Mouse (Mus musculus) frontal cortex, postnatal 25 days (tissue): ENCODE measurements around the gene Myo1c.
A peak's percentile ranks its signal among the peaks of the same experiment; 100 is the strongest.
"Not testable (repeated sequence)": the region's sequence is repeated elsewhere in the genome, so short reads cannot be mapped to it uniquely, and the experiment has no call there.

ENCODE experiments used
- DNase-seq, 2 experiments: peaks; one replicate each; pipeline ENCODE4 v3.0.0; 2022; ENCODE audit warnings: low spot score in 2 of 2

Gene Myo1c

DNA sequence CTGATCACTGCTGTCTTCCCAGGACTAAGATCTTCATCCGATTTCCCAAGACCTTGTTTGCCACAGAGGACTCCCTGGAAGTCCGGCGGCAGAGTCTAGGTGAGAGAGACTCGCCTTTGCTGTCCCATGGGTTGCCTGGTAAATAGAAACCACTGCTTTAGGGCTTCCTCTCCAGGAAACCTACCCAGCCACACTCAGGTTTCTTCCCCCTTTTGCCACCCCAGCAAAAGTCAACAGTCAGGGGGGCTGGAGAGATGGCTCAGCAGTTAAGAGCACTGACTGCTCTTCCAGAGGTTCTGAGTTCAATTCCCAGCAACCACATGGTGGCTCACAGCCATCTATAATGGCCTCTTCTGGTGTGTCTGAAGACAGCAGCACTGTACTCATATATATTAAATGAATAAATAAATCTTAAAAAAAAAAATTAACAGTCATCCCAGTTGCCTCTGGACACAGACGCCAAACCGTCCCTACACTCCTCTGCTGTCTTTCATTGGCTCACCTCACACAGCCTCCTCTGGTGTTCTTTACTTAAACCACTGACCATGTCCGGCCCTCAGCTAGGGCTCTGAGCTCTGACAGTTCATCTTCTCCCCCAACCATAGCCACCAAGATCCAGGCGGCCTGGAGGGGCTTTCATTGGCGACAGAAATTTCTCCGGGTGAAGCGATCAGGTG, 19.0 kb downstream of the Myo1c start:
- no peak for DNase-seq

DNA sequence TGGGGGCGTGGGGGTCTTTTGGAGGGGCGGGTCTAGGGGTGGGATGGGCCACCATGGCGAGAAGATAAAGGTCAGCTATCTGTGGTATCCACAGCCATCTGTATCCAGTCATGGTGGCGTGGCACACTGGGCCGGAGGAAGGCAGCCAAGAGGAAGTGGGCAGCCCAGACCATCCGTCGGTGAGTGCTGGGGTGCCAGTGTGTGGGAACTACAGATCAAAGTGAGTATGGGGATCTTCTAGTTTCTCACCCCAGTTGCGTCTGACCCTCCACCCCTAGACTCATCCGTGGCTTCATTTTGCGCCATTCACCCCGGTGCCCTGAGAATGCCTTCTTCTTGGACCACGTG, 19.5 kb downstream of the Myo1c start:
- DNase-seq: no peak

DNA sequence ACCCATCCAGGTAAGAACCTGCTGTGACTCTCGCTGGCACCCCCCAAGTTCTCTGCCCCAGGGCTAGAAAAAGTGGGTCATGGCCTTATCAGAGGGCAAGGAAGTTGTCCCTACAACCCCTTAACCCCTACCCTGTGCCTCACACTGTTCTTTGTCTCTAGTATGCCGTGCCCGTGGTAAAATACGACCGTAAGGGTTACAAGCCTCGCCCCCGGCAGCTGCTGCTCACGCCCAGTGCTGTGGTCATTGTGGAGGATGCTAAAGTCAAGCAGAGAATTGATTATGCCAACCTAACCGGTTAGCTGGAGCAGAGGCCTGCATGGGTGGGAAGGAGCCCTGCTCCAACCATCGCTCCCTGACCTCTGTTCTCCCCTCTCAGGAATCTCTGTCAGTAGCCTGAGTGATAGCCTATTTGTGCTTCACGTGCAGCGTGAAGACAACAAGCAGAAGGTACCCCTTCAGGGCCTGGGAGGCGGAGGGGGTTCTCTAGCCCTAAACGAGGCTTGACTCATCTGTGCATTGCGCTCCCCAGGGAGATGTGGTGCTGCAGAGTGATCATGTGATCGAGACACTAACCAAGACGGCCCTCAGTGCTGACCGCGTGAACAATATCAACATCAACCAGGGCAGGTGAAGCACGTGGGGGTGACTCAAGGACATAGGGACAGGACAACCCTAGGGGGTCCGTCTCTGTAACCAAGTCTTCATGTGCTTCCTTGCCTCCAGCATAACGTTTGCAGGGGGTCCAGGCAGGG, 21.3 kb downstream of the Myo1c start:
- no peak for DNase-seq

DNA sequence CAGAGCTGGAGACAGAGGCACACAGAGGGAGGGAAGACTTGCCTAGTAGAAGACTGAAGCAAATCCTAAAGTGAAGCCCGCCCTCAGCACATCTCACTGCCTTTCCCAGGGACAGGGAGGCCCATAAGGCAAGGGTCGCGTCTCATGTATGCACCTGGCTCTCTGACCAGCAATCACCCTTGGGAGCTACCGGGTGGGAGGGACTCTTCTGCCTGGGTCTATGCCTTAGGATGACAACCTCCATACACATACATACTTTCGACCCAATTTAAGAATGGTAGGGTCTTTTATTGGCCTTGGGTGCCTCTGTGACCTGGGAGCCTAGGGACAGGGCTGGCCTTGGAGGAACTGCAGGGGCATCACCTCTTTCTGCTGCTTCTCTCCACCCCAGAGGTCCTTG, 23.1 kb downstream of the Myo1c start:
- no peak for DNase-seq

DNA sequence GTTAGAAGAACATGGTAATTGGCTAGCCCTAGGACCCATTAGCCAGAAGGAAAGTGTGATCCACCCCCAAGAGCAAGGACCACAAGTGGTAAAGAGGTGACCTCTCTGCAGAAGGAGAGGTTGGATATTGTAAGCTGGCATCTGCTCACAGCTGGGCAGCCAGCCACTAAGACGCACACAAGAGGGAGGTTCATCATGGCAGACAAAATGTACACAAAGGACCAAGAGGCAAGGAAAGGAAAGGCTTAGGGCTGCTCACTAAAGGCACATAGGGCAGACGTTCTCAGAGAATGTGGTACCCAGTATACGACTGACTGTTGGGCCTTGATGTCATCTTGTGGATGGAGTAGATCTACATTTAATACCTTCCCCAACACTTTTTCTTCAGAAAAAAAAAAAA, 24.6 kb downstream of the Myo1c start:
- DNase-seq: no peak

DNA sequence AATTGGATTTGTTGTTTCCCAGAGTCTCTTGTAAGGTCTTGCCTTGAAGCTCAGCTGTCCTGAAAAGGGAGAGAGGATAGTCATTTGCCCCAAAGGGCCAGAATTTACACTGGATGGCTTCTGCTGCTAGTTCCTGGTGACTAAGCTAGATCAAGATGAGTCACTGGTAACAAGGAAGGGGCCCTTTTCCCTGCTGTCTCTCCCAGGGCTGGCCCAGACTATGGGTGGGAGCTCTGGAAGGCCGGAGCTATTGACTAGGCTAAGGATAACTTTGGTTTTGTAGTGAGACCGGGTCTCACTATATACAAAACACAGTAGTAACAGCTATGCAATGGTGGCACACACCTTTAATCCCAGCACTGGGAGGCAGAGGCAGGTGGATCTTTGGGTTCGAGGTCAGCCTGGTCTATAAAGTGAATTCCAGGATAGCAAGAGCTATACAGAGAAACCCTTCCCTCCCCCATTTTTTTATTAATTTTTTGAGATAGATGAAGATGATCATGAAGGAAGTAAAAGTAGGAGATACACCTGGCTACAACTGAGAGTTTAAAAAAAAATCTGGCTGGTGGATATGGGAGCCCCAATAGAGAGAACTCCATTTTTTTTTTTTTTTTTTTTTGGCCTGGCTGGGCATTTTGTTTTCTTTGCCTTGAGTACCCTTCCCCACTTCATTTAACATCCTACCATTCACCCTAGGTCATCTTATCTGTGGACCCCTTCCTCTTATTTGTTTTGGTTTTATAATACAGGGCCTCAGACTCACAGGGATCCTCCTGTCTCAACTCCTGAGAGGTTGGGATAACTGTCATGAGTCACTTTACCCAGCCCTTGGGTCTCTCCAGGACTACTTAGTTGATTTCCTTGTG, 27.8 kb downstream of the Myo1c start:
- DNase-seq: no peak

DNA sequence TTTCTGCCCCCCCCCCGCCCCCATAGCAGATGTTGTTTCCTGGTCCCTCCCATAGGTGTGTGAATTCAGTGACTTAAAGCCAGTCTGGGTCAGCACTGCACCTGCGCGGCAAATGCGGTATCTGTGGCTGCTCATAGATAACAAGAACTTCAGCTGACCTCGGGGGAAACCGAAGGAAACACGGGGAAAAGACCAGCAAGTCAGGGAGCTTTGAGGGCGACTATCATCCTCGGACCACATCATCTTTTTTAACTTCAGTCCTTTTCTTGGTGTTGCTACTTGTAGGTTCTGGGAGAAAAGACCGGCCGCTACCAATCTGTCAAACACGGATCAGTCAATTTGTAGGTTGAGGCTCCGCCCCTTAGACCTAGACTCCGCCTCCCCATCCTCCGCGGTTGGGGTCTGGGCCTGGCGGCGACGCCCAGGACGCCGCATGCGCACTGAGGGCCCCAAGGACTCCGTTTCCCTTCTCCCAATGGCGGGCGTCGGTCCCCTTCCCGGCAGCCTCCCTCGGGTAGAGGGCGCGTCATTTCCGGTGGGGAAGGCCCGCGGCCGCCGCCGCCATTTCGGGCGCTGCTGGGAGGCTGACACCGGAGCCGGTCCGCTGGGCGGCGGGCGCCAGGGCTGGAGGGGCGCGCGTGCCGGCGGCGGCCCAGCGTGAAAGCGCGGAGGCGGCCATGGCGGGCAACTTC, 28.6 kb downstream of the Myo1c start, which contains the start of gene Crk:
TSS of gene Crk (plus strand) at position 513 of the 692 bp plus-strand sequence.
- DNase-seq: peak; percentile 82 to 93

- DNase-seq: peak in 1 of 2 experiments; percentile 41
These were observed 29.3 kb downstream of the Myo1c start for GRCm38 (mm10) chr11:75679439-75680171.

GRCm38 (mm10) chr11:75684462-75684861, 34.2 kb downstream of the Myo1c start:
- DNase-seq: no peak

GRCm38 (mm10) chr11:75684956-75685355, 34.7 kb downstream of the Myo1c start:
- DNase-seq: no peak

DNA sequence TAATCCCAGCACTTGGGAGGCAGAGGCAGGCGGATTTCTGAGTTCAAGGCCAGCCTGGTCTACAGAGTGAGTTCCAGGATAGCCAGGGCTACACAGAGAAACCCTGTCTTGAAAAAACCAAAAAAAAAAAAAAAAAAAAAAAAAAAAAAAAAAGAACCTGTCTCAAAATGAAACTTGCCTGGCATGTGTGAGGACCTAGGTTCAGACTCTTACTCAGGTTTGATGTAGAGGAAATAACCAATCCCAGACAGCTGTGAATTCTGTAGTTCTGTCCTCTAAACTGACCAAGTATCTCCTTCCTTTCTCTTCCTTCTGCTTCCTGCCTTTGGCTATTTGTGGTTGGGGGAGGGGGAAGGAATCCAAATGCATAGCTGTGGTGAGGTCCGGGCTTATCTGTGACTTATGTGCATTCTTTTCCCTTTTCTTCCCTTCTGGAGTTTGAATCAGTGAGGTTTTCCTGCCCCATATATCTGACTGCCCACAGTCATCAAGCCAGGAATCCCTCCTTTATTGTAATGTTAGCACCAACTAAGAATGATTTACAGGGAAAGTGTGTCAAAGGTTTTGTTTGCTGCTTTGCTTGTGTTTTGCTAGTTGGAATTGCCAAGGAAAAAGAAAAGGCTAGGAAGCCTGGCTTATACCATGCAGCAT, 37.2 kb downstream of the Myo1c start:
- DNase-seq: no peak

GRCm38 (mm10) chr11:75688132-75688531, 37.8 kb downstream of the Myo1c start:
- DNase-seq: no peak

DNA sequence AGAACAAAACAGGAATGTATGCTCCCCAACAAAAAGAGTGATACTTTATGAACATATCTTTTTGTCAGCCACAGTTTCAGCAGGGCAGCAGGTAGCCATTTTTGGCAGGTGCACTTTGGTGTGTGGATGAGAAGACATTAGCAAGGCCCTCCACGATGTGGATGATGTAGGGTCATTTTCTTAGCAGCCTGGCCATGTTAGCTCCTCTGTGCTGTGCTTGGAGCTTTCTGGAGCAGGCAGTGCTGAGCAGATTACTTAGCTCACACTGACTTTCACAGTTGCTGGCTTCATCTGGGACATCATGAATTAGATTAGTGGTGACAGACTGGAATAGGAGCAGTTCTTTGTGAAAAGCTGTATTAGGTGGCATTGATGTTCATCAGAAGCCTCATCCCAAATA, 39.7 kb downstream of the Myo1c start:
- DNase-seq: no peak

GRCm38 (mm10) chr11:75691047-75691446, 40.7 kb downstream of the Myo1c start:
- no peak for DNase-seq

DNA sequence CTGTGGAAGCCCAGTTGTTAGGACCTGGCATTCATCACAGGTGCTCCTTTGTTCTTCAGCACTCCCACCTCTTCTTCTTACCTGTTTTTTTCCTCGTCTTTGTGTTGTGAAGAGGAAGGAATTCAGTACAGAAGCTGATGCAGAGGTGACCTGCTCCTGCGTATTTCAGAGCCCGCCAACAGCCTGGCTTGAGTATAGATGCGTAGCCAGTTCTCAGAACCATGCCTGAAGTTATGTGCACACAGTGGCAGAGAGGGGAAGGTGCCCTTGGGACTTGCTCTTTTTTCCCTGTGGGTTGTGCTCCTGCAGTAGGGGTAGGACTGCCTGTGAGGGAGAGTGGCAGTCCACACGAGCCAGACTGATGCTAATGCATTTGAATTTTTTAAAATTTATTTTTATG, 43.3 kb downstream of the Myo1c start:
- no peak for DNase-seq

DNA sequence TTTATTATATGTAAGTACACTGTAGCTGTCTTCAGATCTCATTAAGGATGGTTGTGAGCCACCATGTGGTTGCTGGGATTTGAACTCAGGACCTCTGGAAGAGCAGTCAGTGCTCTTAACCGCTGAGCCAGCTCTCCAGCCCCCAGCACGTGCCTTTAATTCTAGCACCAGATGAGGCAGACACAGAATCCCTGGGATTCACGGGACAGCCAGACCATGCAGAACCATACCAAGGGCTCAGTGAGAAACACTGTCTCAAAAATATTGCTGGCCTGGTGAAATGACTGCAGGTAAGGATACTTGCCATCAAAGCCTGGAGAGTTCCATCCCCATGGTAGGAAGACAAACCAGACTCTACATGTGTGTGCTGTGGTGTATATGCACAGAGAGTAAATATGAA, 47.2 kb downstream of the Myo1c start:
- DNase-seq: not testable (repeated sequence)

DNA sequence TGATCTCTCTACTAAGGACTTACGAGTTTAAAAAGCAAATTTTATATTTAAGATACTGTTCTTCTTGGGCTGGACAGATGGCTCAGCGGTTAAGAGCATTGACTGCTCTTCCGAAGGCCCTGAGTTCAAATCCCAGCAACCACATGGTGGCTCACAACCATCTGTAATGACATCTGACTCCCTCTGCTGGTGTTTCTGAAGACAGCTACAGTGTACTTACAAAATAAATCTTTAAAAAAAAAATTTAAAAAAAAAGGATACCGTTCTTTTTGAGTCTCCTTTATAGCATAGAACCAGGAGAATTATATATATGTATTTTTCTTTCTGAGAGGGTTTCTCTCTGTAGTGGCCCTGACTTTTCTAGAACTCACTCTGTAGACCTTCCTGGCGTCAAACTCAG, 50.3 kb downstream of the Myo1c start:
- DNase-seq: no peak

DNA sequence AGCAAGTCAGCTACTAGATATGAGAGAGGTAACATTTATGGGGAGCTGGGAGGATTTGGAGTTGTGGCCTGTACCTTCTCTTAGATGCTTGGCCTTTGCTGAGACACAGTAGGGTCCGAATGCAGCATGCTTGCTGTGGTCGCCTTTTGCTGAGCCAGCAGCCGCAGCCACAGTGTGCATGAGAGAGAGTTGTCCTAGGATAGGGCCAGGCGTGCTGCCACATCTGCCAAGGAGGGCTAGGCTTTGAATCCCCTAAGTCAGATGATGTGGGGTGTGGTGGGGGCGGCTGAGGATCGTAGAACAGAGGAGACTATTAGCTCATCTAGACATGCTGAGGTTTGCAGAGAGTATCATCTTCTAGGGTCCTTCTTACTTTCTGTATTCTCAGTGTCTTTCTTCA, 52.5 kb downstream of the Myo1c start:
- DNase-seq: no peak

GRCm38 (mm10) chr11:75703748-75704147, 53.4 kb downstream of the Myo1c start:
- DNase-seq: no peak

- no peak for DNase-seq
These were observed 63.6 kb downstream of the Myo1c start for GRCm38 (mm10) chr11:75713949-75714348.

GRCm38 (mm10) chr11:75715556-75715955, 65.3 kb downstream of the Myo1c start:
- DNase-seq: no peak
